ENCODE assay signal across 8 mouse cellular contexts in genomic region chr10:79927324-79928029, GRCm38 (mm10). TPM values are rescaled to one million over a fixed set of nuclear protein-coding genes. Genes with fewer than 3 reads are reported as not detected.
DNase-seq lines count a peak whose midpoint lies in the region; ATAC-seq and TF ChIP-seq lines count a peak whose summit lies in the region.

No protein-coding gene starts in this region.

- peak; percentile 50 for TF ChIP-seq CTCF in heart, adult 2 months (IDR thresholded peaks at IDR 0.05)

- peak; percentile 17 for ATAC-seq in liver, embryonic 16.5 days (ENCODE audit: low read depth)
- ATAC-seq in neural tube, embryonic 11.5 days (ENCODE audit: insufficient read depth, low FRiP score, low TSS enrichment): peak; percentile 10

- TF ChIP-seq POLR2A in heart, adult 2 months (IDR thresholded peaks at IDR 0.05; ENCODE audit: insufficient read depth, low read depth, low read length): no peak

- peaks cover 5% of the 10 kb centered on the region for H3K4me1 ChIP-seq in heart, adult 2 months (ENCODE audit: control insufficient read depth, insufficient read depth, low read length)
- peaks cover 39% of the 10 kb centered on the region for H3K4me1 ChIP-seq in liver, embryonic 16.5 days (ENCODE audit: control insufficient read depth, low read depth, low read length)
- H3K4me1 ChIP-seq in neural tube, embryonic 11.5 days (ENCODE audit: control insufficient read depth, insufficient read depth, low read length): peaks cover 26% of the 10 kb centered on the region

- no peaks in the 10 kb centered on the region for H3K79me2 ChIP-seq in heart, adult 2 months (replicated peaks; ENCODE audit: control insufficient read depth, insufficient read depth, low read length)

- peak overlapping the region; percentile 66 for H3K4me3 ChIP-seq in heart, adult 2 months
- peak overlapping the region; percentile 84 for H3K4me3 ChIP-seq in liver, embryonic 16.5 days (ENCODE audit: low read depth, low read length)
- H3K4me3 ChIP-seq in neural tube, embryonic 11.5 days (ENCODE audit: low read depth, low read length): peak overlapping the region; percentile 65

- intact Hi-C loops in heart, adult 2 months (cut with DNase I): loop anchor here (2.0 to 5.0 kb wide), 3 partner anchors 57 to 215 kb away; partner anchors contain the start of genes Abca7, Cbarp and Tmem259

- peak overlapping the region; percentile 86 for H3K27ac ChIP-seq in heart, adult 2 months
- peak overlapping the region; percentile 88 for H3K27ac ChIP-seq in liver, embryonic 16.5 days (ENCODE audit: low read length)
- H3K27ac ChIP-seq in neural tube, embryonic 11.5 days (ENCODE audit: low read depth, low read length): peak overlapping the region; percentile 86

- DNase-seq in ovary, postnatal 36 days (ENCODE audit: low spot score): peak; percentile 62
- DNase-seq in ovary, adult 18-20 months (ENCODE audit: low spot score): no peak
- peak; percentile 72 for DNase-seq in cerebellum, adult 9-10 months
- peak; percentile 72 to 75 for DNase-seq in heart, adult 2 months
- peak; percentile 62 for DNase-seq in kidney, adult 9 months
- DNase-seq in neural tube, embryonic 11.5 days (ENCODE audit: low spot score): peak; percentile 75
- peak; percentile 89 for DNase-seq in thymus, postnatal 14 days

- peak overlapping the region; percentile 91 for H3K4me2 ChIP-seq in liver, embryonic 16.5 days (ENCODE audit: low read depth, low read length)
- H3K4me2 ChIP-seq in neural tube, embryonic 11.5 days (ENCODE audit: low read depth): peak overlapping the region; percentile 56

- no peak for TF ChIP-seq EP300 in heart, adult 2 months (IDR thresholded peaks at IDR 0.05; ENCODE audit: insufficient read depth, low read depth, low read length)

- no peaks in the 10 kb centered on the region for H3K27me3 ChIP-seq in heart, adult 2 months (ENCODE audit: control insufficient read depth, insufficient read depth, low read length)
- peaks cover 9% of the 10 kb centered on the region for H3K27me3 ChIP-seq in liver, embryonic 16.5 days (ENCODE audit: control insufficient read depth, insufficient read depth, low read depth, low read length)
- H3K27me3 ChIP-seq in neural tube, embryonic 11.5 days (ENCODE audit: control insufficient read depth, insufficient read depth, low read length): peaks cover 12% of the 10 kb centered on the region

- WGBS in heart, adult 2 months: under 1% methylated on average over 54 of the region's 54 CpGs
- under 1% methylated on average over 54 of the region's 54 CpGs for WGBS in liver, embryonic 16.5 days (ENCODE audit: insufficient replicate concordance)
- under 1% methylated on average over 54 of the region's 54 CpGs for WGBS in neural tube, embryonic 11.5 days

- H3K9me3 ChIP-seq in liver, embryonic 16.5 days (replicated peaks; ENCODE audit: control insufficient read depth, low read length): no peaks in the 10 kb centered on the region
- no peaks in the 10 kb centered on the region for H3K9me3 ChIP-seq in neural tube, embryonic 11.5 days (ENCODE audit: control insufficient read depth, low read length)

- no peaks in the 10 kb centered on the region for H3K36me3 ChIP-seq in heart, adult 2 months (ENCODE audit: control insufficient read depth, insufficient read depth, low read length)
- no peaks in the 10 kb centered on the region for H3K36me3 ChIP-seq in liver, embryonic 16.5 days (ENCODE audit: control insufficient read depth, insufficient read depth)
- H3K36me3 ChIP-seq in neural tube, embryonic 11.5 days (ENCODE audit: control insufficient read depth, insufficient read depth, low read length): peaks cover 6% of the 10 kb centered on the region

- H3K9ac ChIP-seq in heart, adult 2 months (ENCODE audit: low read depth, low read length): peak overlapping the region; percentile 77
- peak overlapping the region; percentile 87 for H3K9ac ChIP-seq in liver, embryonic 16.5 days (ENCODE audit: low read depth, low read length)
- H3K9ac ChIP-seq in neural tube, embryonic 11.5 days (ENCODE audit: low read length): peak overlapping the region; percentile 74

RNA-seq across cellular contexts. Expression of gene Arid3a, which starts 0.6 kb away (rescaled TPM):
- 1 to 10 TPM; 1.3 to 1.5 TPM for total RNA-seq in heart, adult 2 months (2021)
- 0.88 and 1.7 TPM in 2 replicates for polyA plus RNA-seq in heart, adult 2 months (2012; rRNA removed)
- 5.1 and 5.8 TPM in 2 replicates for polyA plus RNA-seq in liver, embryonic 16.5 days (2015; fragmentation: Nextera tagmentation; extraction: Ambion mirVana)
- polyA plus RNA-seq in neural tube, embryonic 11.5 days (2014; fragmentation: Nextera tagmentation; extraction: Ambion mirVana): 7.0 and 8.5 TPM in 2 replicates

RNA-seq across cellular contexts. Expression of gene R3hdm4, which starts 6.5 kb away (rescaled TPM):
- total RNA-seq in heart, adult 2 months (2021): 10 to 100 TPM; 82.4 to 85.6 TPM
- polyA plus RNA-seq in heart, adult 2 months (2012; rRNA removed): 119 and 123 TPM in 2 replicates
- 47.1 and 49.3 TPM in 2 replicates for polyA plus RNA-seq in liver, embryonic 16.5 days (2015; fragmentation: Nextera tagmentation; extraction: Ambion mirVana)
- polyA plus RNA-seq in neural tube, embryonic 11.5 days (2014; fragmentation: Nextera tagmentation; extraction: Ambion mirVana): 150 and 156 TPM in 2 replicates

RNA-seq across cellular contexts. Expression of gene Kiss1r, which starts 10.7 kb away (rescaled TPM):
- under 1 TPM; 0.10 to 0.25 TPM for total RNA-seq in heart, adult 2 months (2021)
- 0.79 and 1.5 TPM in 2 replicates for polyA plus RNA-seq in heart, adult 2 months (2012; rRNA removed)
- polyA plus RNA-seq in liver, embryonic 16.5 days (2015; fragmentation: Nextera tagmentation; extraction: Ambion mirVana): 0.18 and 0.20 TPM in 2 replicates
- polyA plus RNA-seq in neural tube, embryonic 11.5 days (2014; fragmentation: Nextera tagmentation; extraction: Ambion mirVana): 0.77 and 0.80 TPM in 2 replicates

RNA-seq across cellular contexts. Expression of gene Gm26602, which starts 16.8 kb away (rescaled TPM):
- not detected for total RNA-seq in heart, adult 2 months (2021)
- polyA plus RNA-seq in heart, adult 2 months (2012; rRNA removed): not detected in 2 replicates
- 2.5 TPM in 1 of 2 replicates, not detected in the other for polyA plus RNA-seq in liver, embryonic 16.5 days (2015; fragmentation: Nextera tagmentation; extraction: Ambion mirVana)
- polyA plus RNA-seq in neural tube, embryonic 11.5 days (2014; fragmentation: Nextera tagmentation; extraction: Ambion mirVana): 14.5 TPM in 1 of 2 replicates, not detected in the other

RNA-seq across cellular contexts. Expression of gene Med16, which starts 18.8 kb away (rescaled TPM):
- total RNA-seq in heart, adult 2 months (2021): 10 to 100 TPM; 40.8 to 54.1 TPM
- 54.9 and 62.4 TPM in 2 replicates for polyA plus RNA-seq in heart, adult 2 months (2012; rRNA removed)
- 14.7 and 15.3 TPM in 2 replicates for polyA plus RNA-seq in liver, embryonic 16.5 days (2015; fragmentation: Nextera tagmentation; extraction: Ambion mirVana)
- 47.7 and 53.6 TPM in 2 replicates for polyA plus RNA-seq in neural tube, embryonic 11.5 days (2014; fragmentation: Nextera tagmentation; extraction: Ambion mirVana)
